Mouse (Mus musculus): ENCODE data around the gene Snrnp48.

The Snrnp48 gene

GRCm38 (mm10) chr13:38258901-38259300 lies 54.2 kb downstream of the Snrnp48 start:
- no peak for DNase-seq (ENCODE audit: low spot score in 2 of 2)

- DNase-seq (ENCODE audit: low spot score in 2 of 2): no peak
Observed at GRCm38 (mm10) chr13:38269055-38269692, 64.4 kb downstream of the Snrnp48 start.

DNA sequence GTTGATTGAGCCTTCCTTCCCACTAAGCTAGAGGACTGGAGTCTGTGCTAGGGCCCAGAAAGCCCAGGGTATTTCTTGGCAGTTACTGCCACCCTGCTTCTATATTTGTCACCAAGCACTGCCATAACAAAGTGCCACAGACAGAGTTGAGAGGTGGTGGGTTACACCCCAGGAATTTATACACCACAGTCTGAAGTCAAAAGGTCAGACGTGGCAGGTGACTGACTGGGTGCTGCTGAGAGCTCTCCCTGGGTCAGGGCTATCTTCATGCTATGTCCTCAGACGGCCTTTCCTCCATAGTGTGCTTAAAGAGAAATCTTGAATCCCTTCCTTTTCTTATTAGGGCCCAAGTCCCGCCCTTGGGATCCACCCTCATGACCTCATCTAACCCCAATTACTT lies 67.9 kb downstream of the Snrnp48 start:
- no peak for DNase-seq (ENCODE audit: low spot score in 2 of 2)

Data from urinary bladder, postnatal 4 days (tissue).